Mouse (Mus musculus) CH12.LX (cell line): ENCODE measurements around the gene Aldoart2. TPM values are rescaled to one million over a fixed set of nuclear protein-coding genes. Genes with fewer than 3 reads are reported as not detected.

Source experiments
- DNase-seq: peaks from one replicate; pipeline ENCODE4 v3.0.0-alpha.2; 2013; ENCODE audit errors: extremely low read depth
- H3K27ac ChIP-seq: 2 replicates; pipeline ENCODE4 v1.5.1; 2012; ENCODE audit warnings: low read depth, mild to moderate bottlenecking, control low read depth, moderate library complexity; ENCODE audit not compliant: insufficient read depth
- H3K27me3 ChIP-seq: replicated peaks from 2 replicates; pipeline ENCODE3; 2012; ENCODE audit warnings: inconsistent platforms
- H3K36me3 ChIP-seq, 2 experiments: replicated peaks in 1 of 2; 2 replicates each; pipeline versions ENCODE3 to v1.6.1; 2012; ENCODE audit warnings: inconsistent platforms in 1 of 2, low read length in 1 of 2, mild to moderate bottlenecking in 1 of 2, mixed read lengths in 1 of 2, moderate library complexity in 1 of 2; ENCODE audit not compliant: control insufficient read depth in 1 of 2, insufficient read depth in 1 of 2
- H3K4me1 ChIP-seq, 2 experiments: 2 replicates each; pipeline ENCODE4 v1.6.1; 2012; ENCODE audit warnings: inconsistent platforms in 1 of 2, moderate library complexity in 1 of 2; ENCODE audit not compliant: insufficient read depth in 2 of 2, control insufficient read depth in 1 of 2
- H3K4me2 ChIP-seq: 2 replicates; pipeline ENCODE4 v1.6.1; 2012; ENCODE audit warnings: low read depth, mild to moderate bottlenecking, control low read depth; ENCODE audit not compliant: poor library complexity, insufficient read depth, severe bottlenecking
- H3K4me3 ChIP-seq, 3 experiments: fragments of 150-350 bp in 1 of 3; sonication (generic) in 1 of 3; replicated peaks in 1 of 3; 2 replicates each; pipeline versions ENCODE3 to v1.5.1; 2011 to 2012; ENCODE audit warnings: low read depth in 2 of 3, low read length in 2 of 3, mild to moderate bottlenecking in 2 of 3, moderate library complexity in 2 of 3, control low read depth in 1 of 3, improper control_type of control experiment in 1 of 3, inconsistent platforms in 1 of 3, mixed read lengths in 1 of 3; ENCODE audit not compliant: poor library complexity in 1 of 3
- H3K79me2 ChIP-seq: replicated peaks from 2 replicates; pipeline ENCODE4 v1.6.1; 2012; ENCODE audit warnings: mild to moderate bottlenecking, moderate library complexity; ENCODE audit not compliant: control insufficient read depth, poor library complexity, insufficient read depth, severe bottlenecking; ENCODE audit errors: extremely low read depth
- H3K9ac ChIP-seq: 2 replicates; pipeline ENCODE4 v1.6.1; 2012; ENCODE audit warnings: low read depth, mild to moderate bottlenecking, control low read depth, moderate library complexity; ENCODE audit not compliant: insufficient read depth
- H3K9me3 ChIP-seq: replicated peaks from 2 replicates; pipeline ENCODE3; 2012; ENCODE audit warnings: low read length, inconsistent platforms, mixed read lengths
- BHLHE40 ChIP-seq: IDR thresholded peaks from 2 replicates; pipeline ENCODE4 v1.6.1; 2011; ENCODE audit warnings: mild to moderate bottlenecking, low read depth, low read length, improper control_type of control experiment
- CHD1 ChIP-seq: IDR thresholded peaks from 2 replicates; pipeline ENCODE4 v1.6.1; 2012; ENCODE audit warnings: low read depth, low read length, improper control_type of control experiment, inconsistent platforms
- CHD2 ChIP-seq: IDR thresholded peaks from 2 replicates; pipeline ENCODE4 v1.6.1; 2011; ENCODE audit warnings: low read length, improper control_type of control experiment
- CTCF ChIP-seq, 2 experiments: IDR thresholded peaks in 1 of 2; conservative IDR thresholded peaks in 1 of 2; 2 replicates each; pipeline ENCODE4 v1.5.1; 2011 to 2012; ENCODE audit warnings: low read depth in 2 of 2, low read length in 2 of 2, improper control_type of control experiment in 1 of 2, inconsistent platforms in 1 of 2, mild to moderate bottlenecking in 1 of 2, moderate library complexity in 1 of 2
- E2F4 ChIP-seq: IDR thresholded peaks from 2 replicates; pipeline ENCODE4 v1.6.1; 2011; ENCODE audit warnings: low read depth, low read length, improper control_type of control experiment; ENCODE audit not compliant: insufficient replicate concordance
- ELF1 ChIP-seq: IDR thresholded peaks from 2 replicates; pipeline ENCODE4 v1.6.1; 2014; ENCODE audit warnings: low read depth, mild to moderate bottlenecking, inconsistent platforms, low read length, improper control_type of control experiment
- EP300 ChIP-seq: IDR thresholded peaks from 2 replicates; pipeline ENCODE4 v1.6.1; 2011; ENCODE audit warnings: low read length, improper control_type of control experiment
- HCFC1 ChIP-seq: IDR thresholded peaks from 2 replicates; pipeline ENCODE4 v1.6.1; 2012; ENCODE audit warnings: low read depth, mild to moderate bottlenecking, inconsistent platforms, low read length, improper control_type of control experiment
- JUN ChIP-seq: IDR thresholded peaks from 2 replicates; pipeline ENCODE4 v1.6.1; 2011; ENCODE audit warnings: low read depth, mild to moderate bottlenecking, low read length, improper control_type of control experiment, moderate library complexity; ENCODE audit not compliant: insufficient read depth
- MAX ChIP-seq: IDR thresholded peaks from 2 replicates; pipeline ENCODE4 v1.6.1; 2011; ENCODE audit warnings: low read length, improper control_type of control experiment
- MXI1 ChIP-seq: IDR thresholded peaks from 2 replicates; pipeline ENCODE4 v1.6.1; 2011; ENCODE audit warnings: mild to moderate bottlenecking, low read depth, low read length, improper control_type of control experiment
- MYC ChIP-seq: IDR thresholded peaks from 2 replicates; pipeline ENCODE4 v1.6.1; 2011; ENCODE audit warnings: low read depth, mild to moderate bottlenecking, improper control_type of control experiment, low read length
- NELFE ChIP-seq: IDR thresholded peaks from 2 replicates; pipeline ENCODE4 v1.6.1; 2011; ENCODE audit warnings: low read depth, low read length, improper control_type of control experiment
- PAX5 ChIP-seq: IDR thresholded peaks from 2 replicates; pipeline ENCODE4 v1.6.1; 2012; ENCODE audit warnings: low read length, inconsistent platforms, mixed read lengths
- RAD21 ChIP-seq: IDR thresholded peaks from 2 replicates; pipeline ENCODE4 v1.6.1; 2011; ENCODE audit warnings: low read depth, mild to moderate bottlenecking, low read length, improper control_type of control experiment, moderate library complexity
- SIN3A ChIP-seq: IDR thresholded peaks from 2 replicates; pipeline ENCODE4 v1.6.1; 2012; ENCODE audit warnings: low read length, improper control_type of control experiment, inconsistent platforms
- SMC3 ChIP-seq: IDR thresholded peaks from 2 replicates; pipeline ENCODE4 v1.6.1; 2011; ENCODE audit warnings: low read depth, low read length, improper control_type of control experiment
- TCF12 ChIP-seq: IDR thresholded peaks from 2 replicates; pipeline ENCODE4 v1.6.1; 2014; ENCODE audit warnings: low read depth, mild to moderate bottlenecking, inconsistent platforms, low read length, improper control_type of control experiment
- USF1 ChIP-seq: IDR thresholded peaks from 2 replicates; pipeline ENCODE4 v1.6.1; 2014; ENCODE audit warnings: low read depth, mild to moderate bottlenecking, inconsistent platforms, low read length, improper control_type of control experiment
- ZC3H11A ChIP-seq: IDR thresholded peaks from 2 replicates; pipeline ENCODE4 v1.6.1; 2012; ENCODE audit warnings: low read depth, mild to moderate bottlenecking, inconsistent platforms, low read length, improper control_type of control experiment
- ZKSCAN1 ChIP-seq: IDR thresholded peaks from 2 replicates; pipeline ENCODE4 v1.6.1; 2012; ENCODE audit warnings: low read depth, inconsistent platforms, low read length, improper control_type of control experiment, borderline replicate concordance
- ZMIZ1 ChIP-seq: IDR thresholded peaks from 2 replicates; pipeline ENCODE4 v1.6.1; 2012; ENCODE audit warnings: low read depth, mild to moderate bottlenecking, inconsistent platforms, low read length, improper control_type of control experiment
- ZNF384 ChIP-seq: IDR thresholded peaks from 2 replicates; pipeline ENCODE4 v1.6.1; 2012; ENCODE audit warnings: low read depth, low read length, improper control_type of control experiment, inconsistent platforms
- dilution Hi-C: fragments of 300-500 bp; cut with MboI; formaldehyde crosslinking; loops from 2 replicates; pipeline ENCODE4 v1.14.3; 2020; ENCODE audit warnings: low sequenced_read_pairs; ENCODE audit not compliant: extremely low pct_unique_long_range_greater_than_20kb, extremely low pct_ligation_motif_present
- in situ Hi-C: fragments of 300-500 bp; cut with MboI; formaldehyde crosslinking; loops from 3 replicates; pipeline ENCODE4 v1.14.3; 2019; ENCODE audit warnings: low sequenced_read_pairs, low pct_ligation_motif_present, low pct_unique_long_range_greater_than_20kb, mixed read lengths
- polyA plus RNA-seq: library from polyadenylated mRNA; unstranded; fragments of >175 nt; gene quantifications from 2 replicates; pipeline ENCODE4 v1.2.1, GENCODE M21; 2012; ENCODE audit warnings: low read depth; ENCODE audit not compliant: insufficient read length
- total RNA-seq, 2 experiments: library from RNA; depleted of rRNA; stranded (reverse); fragments of 300-350 nt in 1 of 2; fragments of >200 nt in 1 of 2; gene quantifications; 2 replicates each; pipeline ENCODE4 v1.2.3; 2012 to 2014

Gene Aldoart2
- total RNA-seq (2012; rRNA removed), result not detected in 2 replicates
- not detected in 2 replicates for total RNA-seq (2014; rRNA removed)
- polyA plus RNA-seq, result 0.16 TPM in 1 of 2 replicates, not detected in the other

DNA sequence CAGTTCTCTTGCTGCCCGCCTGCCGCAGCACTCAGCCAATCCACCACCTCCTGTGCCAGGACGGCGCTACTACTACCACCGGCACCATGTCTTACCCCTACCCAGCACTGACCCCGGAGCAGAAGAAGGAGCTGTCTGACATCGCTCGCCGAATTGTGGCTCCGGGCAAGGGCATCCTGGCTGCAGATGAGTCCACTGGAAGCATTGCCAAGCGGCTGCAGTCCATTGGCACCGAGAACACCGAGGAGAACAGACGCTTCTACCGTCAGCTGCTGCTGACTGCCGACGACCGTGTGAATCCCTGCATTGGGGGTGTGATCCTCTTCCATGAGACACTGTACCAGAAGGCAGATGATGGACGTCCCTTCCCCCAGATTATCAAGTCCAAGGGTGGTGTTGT lies at the start of gene Aldoart2:
Aldoart2 (plus strand) TSS at position 34 of the 400 bp plus-strand sequence.
- H3K36me3 ChIP-seq, result no peaks in the 10 kb centered on the region
- no peak for DNase-seq
- H3K27me3 ChIP-seq, result no peaks in the 10 kb centered on the region
- dilution Hi-C loops, result no loop called here
- H3K4me3 ChIP-seq, result no peak within 1 kb of the TSS
- in situ Hi-C loops, result no loop called here
- H3K27ac ChIP-seq, result no peak within 1 kb of the TSS
- H3K9ac ChIP-seq, result no peak within 1 kb of the TSS
- H3K4me2 ChIP-seq, result no peak within 1 kb of the TSS
- H3K79me2 ChIP-seq, result no peaks in the 10 kb centered on the region
- TF ChIP-seq ZC3H11A, result no peak
- TF ChIP-seq USF1, result no peak
- TF ChIP-seq BHLHE40, result no peak
- TF ChIP-seq MXI1, result no peak
- TF ChIP-seq ZNF384, result no peak
- no peak for TF ChIP-seq PAX5
- TF ChIP-seq, all 38 proteins: peak for 0
- Histone ChIP-seq H3K4me1 (peaks cover 0 to 4% of the 10 kb centered on the region in 2 experiments; a peak in 1 of 4 replicates), H3K9me3 (no peaks in the 10 kb centered on the region)

DNA sequence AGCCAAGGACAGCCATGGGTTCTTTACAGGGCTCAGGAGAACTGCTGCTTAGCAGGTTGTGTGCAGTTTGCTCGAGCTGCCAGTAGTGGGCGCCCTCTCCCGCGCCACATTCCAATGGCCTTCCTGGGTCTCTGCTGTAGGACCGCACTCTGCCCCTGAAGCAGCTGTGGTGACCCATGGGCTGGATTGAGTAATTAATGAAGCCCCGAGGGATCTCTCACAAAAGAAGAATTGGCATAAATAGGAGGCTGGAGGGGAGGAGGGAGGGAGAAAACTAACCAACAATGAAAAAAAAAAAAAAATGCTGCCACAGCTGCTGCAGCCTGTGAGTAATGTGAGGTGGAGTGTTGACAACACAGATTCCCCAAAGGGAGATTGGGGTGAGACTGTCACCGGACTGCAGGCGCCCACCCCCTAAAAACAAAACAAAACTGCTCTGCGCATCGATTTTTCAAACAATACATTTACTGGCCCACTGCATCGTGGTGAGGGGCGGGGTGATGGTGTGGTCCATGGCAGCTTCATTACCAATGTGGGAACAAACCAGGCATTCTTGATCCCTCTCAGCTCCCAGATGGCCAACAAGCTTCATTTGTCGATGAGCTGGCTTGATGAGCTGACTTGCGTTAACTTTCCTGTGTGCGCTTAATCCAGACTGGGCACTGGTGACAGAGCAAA lies 46.8 kb upstream of the Aldoart2 start:
- Histone ChIP-seq H3K27ac (no peak overlapping the region), H3K36me3 (no peaks in the 10 kb centered on the region), H3K4me1 (no peaks in the 10 kb centered on the region), H3K9ac (no peak overlapping the region), H3K4me3 (no peak overlapping the region), H3K27me3 (no peaks in the 10 kb centered on the region), H3K9me3 (no peaks in the 10 kb centered on the region), H3K4me2 (no peak overlapping the region; the same call in 1 of the 2 replicates), H3K79me2 (no peaks in the 10 kb centered on the region)
- in situ Hi-C loops (loop anchor here (10.0 to 25.0 kb wide), 2 partner anchors 194 to 317 kb away; partner anchors contain the start of gene Brms1l), dilution Hi-C loops (no loop called here)
- peak; percentile 45 for DNase-seq
- TF ChIP-seq MYC, result no peak
- peak; percentile 92 to 95 for TF ChIP-seq CTCF (conservative IDR thresholded peaks at IDR 0.05 in 1 of 2, IDR thresholded peaks at IDR 0.05 in 1 of 2; ENCODE audit: low read depth in 2 of 2, low read length in 2 of 2)
- no peak for TF ChIP-seq MXI1
- TF ChIP-seq RAD21, result peak; percentile 86
- TF ChIP-seq SMC3, result peak; percentile 80
- TF ChIP-seq ZNF384, result peak; percentile 65; the same call in 1 of the 2 replicates
- TF ChIP-seq NELFE, result peak; percentile 28; the same call in 1 of the 2 replicates
- TF ChIP-seq HCFC1, result no peak; the same call in 1 of the 2 replicates
- TF ChIP-seq E2F4, result 0 out of 2 replicates have a peak, but pooled peaks have one; percentile 46
- no peak for TF ChIP-seq ZKSCAN1
- TF ChIP-seq JUN, result no peak
- no peak for TF ChIP-seq BHLHE40
- TF ChIP-seq CHD1, result no peak
- TF ChIP-seq ZMIZ1, result no peak
- TF ChIP-seq ZC3H11A, result peak; percentile 21
- TF ChIP-seq SIN3A, result no peak
- TF ChIP-seq MAX, result no peak
- TF ChIP-seq ELF1, result peak; percentile 39; the same call in 1 of the 2 replicates
- TF ChIP-seq TCF12, result no peak
- no peak for TF ChIP-seq CHD2
- TF ChIP-seq USF1, result no peak
- no peak for TF ChIP-seq EP300
